Mouse (Mus musculus) ovary, postnatal 14 days (tissue): ENCODE data around the gene Six2.
"Not testable (repeated sequence)": the region's sequence is repeated elsewhere in the genome, so short reads cannot be mapped to it uniquely, and the experiment has no call there.

Experiments used
- DNase-seq: peaks from one replicate; pipeline ENCODE4 v3.0.0; 2022; ENCODE audit warnings: low spot score

Six2 gene

DNA sequence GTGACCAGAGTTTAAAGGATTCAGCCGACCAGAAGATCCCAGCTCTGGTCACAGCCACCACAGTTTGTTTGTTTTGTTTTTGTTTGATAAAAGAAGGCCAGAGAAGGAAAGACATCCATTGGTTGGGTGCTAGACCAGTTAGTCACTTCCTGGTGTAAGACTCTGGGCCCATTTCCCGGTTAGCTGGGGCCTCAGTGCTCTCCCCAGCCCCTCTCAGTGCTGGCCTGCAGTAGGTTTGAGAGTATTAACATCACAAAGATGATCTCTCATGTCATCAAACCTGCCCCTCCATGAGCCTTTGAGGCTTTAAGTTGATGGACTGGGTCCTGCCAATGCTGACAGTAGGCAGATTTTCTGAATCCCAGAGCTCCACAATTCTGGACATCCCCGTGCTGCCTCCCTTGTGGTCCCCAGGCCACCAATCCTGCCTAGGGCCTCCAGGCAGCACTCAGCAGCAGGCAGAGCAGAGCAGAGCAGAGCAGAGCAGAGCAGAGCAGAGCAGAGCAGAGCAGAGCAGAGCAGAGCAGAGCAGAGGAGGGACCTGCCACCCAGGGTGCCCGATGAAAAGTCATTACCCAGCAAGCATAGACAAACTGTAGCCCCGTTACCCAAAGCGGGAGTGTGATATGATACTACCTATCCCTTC, 2.4 kb upstream of the Six2 start:
- no peak for DNase-seq

DNA sequence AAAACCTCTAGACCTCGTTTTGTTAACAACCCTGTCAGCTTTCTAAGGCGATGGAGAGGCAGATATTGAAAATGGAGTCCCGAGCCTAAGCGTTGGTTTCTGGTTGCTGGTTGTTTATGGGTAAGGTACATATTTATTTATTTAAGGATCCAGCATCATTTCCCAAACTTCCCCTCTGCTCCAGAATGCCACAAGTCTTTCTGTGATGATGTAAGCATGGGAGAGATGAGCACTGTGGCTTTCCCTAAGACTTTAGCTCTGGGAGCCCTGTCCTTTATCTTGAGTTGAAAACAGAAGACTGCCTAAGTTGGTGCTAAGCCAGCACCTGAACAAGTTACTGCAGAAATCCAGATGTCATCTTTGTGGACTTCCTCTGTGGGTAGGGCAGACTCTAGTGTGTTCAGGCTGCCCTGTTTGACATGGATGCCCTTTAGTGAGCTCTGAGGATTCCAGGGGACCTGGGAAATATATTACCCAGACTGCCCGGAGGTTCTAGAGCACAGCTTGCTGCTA, 1.8 kb upstream of the Six2 start:
- DNase-seq: no peak

DNA sequence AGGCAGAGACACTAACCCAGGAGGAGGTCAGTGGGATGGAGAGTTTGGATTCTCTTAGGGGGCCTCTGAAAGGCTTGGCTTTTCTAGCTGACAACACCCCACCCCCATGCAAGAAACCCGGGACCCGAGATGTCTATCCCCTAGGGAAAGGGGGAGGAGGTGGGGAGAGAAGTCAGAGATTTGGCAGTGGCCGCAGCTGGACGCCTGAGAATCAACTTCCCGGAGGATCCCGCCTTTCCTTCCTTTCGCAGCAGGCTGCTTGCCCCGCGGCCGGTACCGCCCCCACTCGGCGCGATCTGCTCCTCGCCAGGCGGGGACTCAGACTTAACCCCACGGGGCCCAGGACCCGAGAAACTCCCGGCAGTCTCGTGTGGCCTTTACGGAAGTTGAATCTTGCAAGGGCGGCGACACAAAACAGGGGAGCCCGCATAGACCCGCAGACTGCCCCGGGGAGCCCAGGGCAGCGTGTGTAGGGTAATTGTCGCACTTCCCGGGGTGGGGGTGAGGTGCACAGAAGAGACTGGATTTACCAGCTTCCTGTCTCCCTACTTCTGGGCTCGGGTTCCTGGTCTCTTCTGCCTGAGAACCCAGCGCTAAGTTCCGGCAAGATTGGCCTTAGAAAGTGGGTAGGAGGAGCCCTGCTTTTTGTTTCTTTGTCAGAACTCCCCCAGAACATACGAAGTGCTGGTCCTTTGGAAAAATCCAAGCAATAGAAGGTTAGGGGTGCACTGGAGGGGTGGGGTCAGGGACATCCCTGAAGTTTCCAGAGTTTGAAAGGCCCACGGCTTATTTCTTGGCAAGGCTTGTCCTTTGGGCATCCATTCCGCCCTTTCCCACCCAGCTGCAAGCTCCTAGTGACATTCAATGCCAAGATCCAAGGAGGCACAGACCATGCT, 1.1 kb upstream of the Six2 start:
- DNase-seq: no peak

DNA sequence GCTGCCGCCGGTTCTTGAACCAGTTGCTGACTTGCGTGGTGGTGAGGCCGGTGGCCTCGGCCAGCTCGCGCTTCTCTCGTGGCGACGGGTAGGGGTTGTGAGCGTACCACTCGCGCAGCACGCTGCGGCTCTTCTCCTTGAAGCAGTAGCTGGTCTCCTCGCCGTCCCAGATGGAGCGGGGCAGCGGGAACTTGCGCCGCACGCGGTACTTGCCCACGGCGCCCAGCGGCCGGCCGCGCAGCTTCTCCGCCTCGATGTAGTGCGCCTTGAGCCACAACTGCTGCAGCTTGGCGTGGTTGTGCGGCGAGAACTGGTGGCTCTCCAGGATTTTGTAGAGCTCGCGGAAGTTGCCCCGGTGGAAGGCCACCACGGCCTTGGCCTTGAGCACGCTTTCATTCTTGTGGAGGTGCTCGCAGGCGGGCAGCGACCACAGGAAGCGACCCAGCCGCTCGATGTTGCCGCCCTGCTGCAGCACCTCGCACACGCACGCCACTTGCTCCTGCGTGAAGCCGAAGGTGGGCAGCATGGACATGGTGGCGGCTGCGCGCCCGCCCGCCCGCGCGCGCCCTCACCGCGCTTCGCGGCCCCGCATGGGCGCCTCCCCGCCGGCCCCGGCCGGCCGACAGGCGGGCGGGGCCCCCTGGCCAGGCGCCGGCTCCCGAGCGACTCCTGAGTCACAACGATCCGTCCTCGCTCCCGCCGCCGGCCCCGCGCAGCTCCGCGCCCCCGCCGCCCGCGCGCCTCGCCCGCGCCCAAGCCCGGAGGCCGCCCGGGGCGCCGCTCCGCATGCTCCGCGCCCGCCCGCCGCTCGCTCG, 446 bp downstream of the Six2 start:
- DNase-seq: no peak

DNA sequence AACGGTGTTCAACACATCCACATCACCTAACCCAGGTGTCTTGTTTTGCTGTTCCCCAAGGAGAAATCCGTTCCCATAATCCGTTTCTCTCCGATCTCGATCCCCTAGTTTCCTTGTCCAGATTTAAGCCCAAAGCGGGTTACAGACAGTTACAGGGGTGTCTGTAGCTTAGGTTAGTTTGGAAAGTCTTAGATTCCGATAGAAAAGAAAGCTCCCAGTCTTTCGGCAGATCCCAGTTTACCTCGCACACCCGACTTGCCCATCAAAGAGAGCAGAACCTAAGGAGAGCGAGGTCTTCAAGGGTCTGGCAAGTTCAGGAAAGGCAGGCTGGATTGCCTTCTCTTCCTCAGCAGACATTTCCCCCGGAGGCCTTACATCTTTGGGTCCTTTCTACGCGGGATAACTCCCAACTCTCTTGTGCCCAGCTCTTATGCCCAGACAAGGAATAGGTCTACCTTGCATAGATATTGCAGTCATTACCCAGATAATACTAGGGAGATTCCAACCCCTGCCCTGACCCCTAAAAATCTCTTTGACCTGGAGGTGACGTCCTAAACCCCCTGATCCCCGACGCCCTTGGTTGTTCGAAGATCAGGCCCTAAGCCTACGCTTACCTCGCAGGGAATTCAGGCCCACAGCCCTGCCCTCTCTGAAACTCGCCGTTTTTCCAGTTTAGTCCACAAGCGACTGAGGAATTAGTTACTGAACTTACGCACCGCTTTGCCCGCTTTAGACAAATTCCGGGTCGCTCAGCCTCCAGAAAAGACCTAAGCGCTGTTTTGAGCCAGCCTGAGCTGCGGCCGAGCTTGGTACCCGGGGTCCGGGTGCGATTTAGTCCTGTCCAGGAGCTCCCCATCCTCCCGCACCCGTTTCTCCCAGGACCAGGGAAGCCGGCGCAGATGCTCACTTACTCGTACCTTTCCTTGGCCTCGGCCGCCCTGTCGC, 1.3 kb downstream of the Six2 start:
- DNase-seq: no peak

DNA sequence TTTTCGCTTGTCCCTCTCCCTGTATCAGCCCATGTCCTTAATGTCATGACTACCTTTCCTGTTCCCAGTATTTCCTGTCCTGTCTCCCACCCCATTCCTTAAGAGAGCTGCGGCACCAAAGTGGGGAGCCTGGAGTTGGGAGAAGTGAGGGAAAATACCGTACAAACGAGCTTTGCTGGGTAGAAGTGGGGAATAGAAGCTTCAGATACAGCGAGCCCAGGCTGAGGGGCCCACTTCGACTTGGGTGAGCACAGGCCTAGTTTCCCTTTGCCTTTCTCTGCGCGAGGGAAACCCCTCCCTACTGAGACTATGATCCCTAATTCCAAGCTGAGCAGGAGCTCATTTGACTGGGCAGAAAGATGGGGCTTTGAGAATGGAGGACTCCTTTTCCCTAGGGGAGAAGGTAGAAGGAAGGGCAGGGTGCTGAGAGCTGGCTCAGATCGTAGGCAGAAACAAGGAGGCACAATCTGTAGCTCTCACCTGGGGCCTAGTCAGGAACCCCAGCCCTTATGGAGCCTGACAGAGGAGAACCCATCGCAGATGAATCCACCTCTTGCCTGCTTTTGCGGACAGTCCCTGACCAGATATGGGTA, 2.3 kb downstream of the Six2 start:
- no peak for DNase-seq

DNA sequence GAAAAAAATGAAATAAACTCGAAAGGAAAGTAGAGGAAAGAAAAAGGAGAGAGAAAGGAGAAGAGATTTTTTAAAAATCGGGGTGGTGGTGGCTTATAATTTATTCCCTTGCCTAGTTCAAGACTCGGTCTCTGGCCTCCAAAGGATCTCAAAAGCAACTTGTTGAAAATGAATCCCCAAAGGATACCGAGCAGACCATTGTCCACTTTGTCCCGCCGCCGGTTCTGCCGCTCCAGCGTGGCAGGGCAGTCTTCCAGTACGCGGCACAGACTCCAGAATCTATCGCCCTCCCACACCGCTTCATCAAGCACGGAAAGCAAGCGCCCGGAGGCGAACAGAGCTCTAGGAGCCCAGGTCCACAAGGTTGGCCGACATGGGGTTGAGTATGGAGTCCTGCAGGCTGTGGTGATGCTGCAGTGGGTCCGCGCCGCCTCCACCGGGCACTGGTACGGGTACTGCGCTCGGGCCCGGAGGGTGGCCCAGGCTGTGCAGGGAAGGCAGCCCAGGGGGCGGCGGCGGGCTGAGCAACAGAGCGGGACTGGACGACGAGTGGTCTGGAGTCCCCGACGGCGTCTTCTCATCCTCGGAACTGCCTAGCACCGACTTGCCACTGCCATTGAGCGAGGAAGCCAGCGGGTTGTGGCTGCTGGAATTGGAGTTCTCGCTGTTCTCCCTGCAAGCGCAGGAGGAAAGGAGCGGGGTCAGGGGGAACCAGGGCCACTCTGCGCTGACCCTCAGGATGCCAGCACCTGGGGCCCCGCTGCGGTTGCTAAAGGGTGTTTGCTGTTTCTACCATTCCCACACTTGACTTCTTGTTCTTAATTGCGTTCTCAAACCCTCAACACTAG, 3.0 kb downstream of the Six2 start:
- no peak for DNase-seq

DNA sequence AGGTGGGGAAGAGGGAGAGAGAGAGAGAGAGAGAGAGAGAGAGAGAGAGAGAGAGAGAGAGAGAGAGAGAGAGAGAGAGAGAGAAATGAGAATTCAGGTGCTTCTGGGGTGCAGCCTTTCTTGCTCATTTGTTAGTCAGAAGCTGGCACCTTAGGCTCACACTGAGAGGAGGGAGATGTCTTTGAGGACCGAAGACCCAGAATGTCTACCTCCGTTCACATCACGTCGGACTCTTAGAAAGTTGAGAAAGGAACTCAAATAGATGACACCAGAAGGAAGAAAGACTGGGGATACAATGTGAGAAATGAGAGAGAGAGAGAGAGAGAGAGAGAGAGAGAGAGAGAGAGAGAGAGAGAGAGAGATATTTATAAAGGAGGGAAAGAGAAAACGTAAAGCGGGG, 3.6 kb downstream of the Six2 start:
- not testable (repeated sequence) for DNase-seq

DNA sequence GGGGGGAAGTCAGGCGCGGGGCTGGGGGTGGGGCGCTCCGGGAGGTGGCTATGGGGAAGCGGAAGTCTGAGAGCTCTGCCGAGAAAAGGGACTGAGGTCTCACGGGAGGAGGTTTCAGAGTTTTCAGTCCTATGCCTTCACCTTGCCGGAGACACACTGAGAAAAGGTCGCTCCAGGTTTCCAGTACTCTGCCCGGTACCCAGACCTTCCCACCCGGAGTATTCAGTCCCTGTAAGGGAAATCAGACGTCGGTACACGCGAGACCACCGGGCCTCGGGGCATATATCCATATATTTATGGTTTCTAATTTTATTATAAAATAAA, 4.1 kb downstream of the Six2 start:
- no peak for DNase-seq

DNA sequence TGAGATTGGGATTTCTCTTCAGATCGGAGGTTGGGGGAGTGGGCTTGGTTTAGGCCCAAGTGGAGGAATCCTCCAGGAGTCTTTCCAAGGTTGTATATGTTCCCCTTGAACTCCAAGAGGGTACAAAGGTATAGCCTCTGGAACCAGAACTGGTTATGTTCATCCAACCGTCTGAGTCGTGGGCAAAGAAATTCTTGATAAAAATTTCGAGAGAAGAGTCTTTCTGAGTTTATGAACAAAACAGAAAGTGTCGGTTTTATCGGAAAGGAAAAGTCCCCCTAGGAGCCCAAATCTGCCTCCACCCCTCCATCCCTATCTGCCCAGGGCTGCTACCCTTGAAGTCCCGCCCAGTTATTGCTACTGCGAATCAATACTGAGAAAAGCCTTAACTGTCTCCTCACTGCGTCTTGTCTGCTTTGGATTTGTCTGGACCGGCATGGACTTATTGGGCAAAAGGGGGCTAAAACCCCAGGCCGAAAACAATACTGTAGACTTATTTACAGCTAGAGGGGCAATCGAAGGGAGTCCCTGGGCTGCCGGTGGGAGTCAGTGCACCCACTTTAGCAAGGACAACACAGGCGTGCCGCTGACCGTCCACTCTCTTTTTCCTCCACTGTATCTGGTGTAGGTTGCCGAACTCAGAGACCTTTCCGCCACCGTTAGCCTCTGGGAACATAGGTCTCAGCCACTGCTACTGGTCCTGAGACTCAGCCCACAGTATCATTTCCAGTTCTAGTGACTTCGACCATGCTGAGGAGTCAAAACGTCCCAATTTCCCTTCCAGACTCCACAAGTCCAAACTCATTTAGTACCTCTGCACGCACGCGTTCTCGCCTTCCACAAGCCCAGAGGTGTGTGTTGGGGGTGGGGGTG, 4.7 kb downstream of the Six2 start:
- DNase-seq: no peak

DNA sequence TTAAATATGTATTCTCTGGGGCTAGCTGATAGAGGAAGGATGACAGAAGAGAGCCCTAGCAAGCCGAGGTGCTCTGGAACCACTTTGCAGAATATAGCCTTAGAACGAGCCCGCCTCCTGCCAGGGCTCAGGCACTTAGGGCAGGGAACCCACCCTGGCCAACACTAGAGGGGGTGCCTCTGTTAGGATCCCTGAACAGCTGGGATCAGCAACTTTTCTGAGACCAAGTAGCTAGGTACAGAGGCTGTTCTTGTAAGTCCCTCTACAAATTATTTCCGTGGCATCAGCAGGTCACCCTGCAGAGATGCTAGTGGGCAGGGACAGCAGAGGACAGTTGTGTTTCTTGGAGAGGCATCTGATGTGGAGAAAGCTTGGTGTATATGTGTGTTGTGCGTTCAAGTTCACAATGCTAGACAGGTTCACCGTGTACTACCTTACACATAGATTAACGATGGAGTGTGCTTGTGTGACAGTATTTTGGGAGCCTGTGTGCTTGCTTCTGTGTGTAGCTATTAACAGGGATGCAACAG, 5.8 kb downstream of the Six2 start:
- no peak for DNase-seq

DNA sequence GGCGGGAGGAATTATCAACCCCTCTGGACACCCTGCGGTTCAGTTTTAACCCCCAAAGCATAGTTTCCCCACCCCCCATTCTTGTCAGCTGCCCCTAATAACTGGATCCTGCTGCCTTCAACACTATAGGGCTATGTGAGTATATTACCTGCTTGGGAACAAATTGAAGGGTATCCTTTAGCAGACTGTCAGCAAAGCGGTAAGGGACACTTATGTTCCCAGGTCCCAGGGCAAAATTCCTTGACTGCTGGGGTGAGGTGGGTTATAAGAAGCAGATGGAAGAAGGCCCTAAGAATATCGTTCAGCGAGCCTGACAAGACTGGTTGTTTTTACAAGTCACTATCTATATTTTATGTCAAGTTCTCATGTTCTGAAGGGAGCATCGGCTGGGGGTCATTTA, 6.3 kb downstream of the Six2 start:
- no peak for DNase-seq

DNA sequence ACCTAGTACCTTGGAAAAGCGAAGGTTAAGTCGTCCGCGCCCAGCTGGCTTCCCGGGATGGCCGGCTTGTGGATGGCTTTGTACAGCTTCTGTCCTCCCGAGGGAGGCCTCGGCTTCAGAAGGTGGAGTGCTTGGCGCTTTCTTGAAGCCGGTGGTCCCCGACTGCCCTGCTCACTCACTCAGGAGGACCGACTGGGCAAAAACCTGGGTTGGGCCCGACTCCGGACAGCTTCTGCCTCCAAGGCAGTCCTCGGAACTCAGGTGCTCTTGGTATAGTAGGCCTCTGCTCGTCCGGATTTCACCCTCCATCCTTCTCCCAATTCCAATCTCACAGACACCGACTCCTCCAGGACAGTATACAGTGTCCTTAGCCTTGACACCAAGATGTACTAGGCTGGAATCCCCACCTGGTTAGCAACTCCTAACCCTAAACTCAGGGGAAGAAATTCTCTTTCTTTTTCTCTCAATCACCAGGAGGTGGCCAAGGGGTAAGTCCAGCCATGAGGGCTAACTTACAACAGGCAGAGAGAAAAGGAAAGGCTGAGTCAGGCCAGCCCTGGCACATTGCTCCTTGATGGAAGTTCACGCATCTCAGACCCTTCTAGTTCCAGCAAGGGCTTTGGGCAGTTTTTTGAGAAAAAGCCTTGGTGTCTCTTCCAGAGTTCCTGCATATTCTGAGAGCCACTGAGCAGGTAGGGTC, 7.1 kb downstream of the Six2 start:
- DNase-seq: no peak

DNA sequence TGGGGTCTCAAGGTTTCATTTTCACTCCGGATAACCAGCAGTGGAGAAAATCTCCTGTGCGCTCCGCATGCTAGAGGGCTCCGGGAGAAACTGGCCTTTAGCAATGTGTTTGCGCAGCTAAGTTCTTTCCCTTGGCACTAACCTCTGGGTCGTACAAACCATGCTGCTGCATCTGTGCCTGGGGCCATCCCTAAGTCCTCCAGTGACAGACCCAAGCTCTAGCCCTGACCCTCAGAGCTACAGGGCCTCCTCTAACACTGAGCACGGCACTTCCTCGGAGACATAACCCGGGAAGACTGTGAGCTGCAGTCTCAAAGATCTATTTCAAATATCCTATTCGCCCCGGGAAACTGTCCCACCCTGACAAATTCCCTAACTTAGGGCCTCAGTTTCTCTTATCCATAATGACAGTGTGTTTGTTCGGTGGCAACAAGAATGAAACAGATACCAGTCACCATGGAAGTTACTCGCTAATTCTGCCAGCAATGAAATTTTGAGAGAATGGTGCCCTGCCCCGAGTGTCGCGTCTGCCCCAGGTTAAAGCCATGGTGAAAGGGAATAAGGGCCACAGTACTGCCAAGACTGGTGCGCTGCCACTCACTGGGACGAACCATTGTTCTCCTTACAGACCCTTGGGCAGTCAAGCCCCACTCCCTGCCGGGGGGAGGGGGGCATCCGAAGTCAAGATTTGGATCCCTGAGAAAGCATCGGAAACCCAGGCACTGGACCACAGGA, 7.8 kb downstream of the Six2 start:
- DNase-seq: no peak

DNA sequence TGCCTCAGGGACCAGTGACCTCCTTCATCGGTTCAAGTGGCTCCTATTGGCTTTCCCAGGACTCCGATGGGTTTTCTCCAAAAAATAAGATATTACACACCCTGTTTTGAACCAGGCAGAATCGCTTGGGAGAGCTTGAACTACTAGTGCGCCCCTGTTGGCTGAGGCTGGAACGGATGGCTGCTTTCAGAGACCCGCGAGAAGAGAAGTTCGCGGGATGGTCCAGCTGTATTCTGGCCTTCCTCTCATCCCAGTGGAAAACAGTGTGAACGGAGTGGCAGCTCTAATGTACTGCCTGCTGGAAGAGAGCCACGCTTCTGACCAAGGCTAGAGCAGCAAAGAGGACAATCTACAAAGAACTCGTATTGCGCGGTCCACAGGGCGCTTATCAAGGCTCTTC, 8.4 kb downstream of the Six2 start:
- DNase-seq: no peak

DNA sequence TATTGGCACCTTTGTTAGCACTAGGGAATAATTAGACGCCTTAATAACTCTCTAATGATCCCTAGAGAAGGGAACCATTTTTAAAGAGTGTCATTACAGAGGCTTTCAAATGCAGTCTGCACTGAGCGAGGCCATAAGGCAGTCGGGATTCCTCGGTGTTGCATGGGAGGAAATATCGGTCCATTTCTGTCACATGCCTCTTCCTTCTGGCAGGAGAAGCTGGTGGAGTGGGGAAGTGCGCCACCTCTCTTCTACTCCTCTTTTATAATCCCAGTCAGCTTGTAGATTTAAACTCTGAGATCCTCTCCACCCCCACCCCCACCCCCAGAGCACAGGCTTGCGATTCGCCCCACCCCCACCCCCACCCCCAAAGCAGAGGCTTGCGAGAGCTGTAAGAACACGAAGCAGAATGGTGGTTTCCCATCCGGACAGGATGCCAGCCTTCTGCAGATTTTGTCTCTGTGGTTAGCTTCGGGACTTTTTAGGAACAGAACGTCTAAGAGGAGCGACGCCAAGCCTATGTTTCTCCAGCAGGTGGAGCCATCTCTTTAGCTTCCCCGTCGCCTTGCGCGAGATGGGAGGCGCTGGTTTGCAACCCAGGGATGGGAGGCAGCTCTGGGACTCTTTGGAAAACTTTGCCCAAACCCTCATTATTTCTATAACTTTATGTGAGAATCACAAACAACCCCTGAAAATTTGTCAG, 23.3 kb downstream of the Six2 start:
- DNase-seq: peak; percentile 51

DNA sequence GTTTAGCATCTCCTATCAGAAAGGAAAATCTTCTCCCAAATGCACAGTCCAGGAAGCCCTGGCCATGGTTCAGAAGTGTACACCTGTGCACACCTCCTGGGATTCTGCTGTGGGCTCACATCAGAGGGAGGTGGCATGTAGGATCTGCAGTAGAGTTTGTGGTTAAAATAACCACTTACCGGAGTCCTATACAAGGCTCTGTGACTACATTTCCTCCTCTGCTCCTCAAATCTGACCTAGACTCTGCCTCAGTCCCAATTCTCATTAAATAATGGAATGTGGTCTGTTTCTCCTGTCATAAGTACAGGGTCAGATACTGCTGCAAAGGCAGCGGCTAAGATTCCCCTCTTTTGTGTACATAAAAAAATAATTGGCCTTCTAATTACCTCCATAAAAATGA, 23.9 kb downstream of the Six2 start:
- no peak for DNase-seq
